Mouse (Mus musculus) left cerebral cortex, adult 8-10 months (tissue): Measurements from ENCODE around the gene Mef2c. TPM values are rescaled to one million over a fixed set of nuclear protein-coding genes. Genes with fewer than 3 reads are reported as not detected.
A peak's percentile ranks its signal among the peaks of the same experiment; 100 is the strongest.

Experiments
- DNase-seq, 2 experiments: peaks; one replicate each; pipeline ENCODE4 v3.0.0; 2022; ENCODE audit warnings: low spot score in 2 of 2
- total RNA-seq, 4 experiments: library from RNA; stranded (reverse); gene quantifications; 2 replicates each; pipeline ENCODE4 v1.2.4; 2022

Mef2c gene
- 100 to 1,000 TPM; 548 to 660 (median 570) TPM for total RNA-seq

DNA sequence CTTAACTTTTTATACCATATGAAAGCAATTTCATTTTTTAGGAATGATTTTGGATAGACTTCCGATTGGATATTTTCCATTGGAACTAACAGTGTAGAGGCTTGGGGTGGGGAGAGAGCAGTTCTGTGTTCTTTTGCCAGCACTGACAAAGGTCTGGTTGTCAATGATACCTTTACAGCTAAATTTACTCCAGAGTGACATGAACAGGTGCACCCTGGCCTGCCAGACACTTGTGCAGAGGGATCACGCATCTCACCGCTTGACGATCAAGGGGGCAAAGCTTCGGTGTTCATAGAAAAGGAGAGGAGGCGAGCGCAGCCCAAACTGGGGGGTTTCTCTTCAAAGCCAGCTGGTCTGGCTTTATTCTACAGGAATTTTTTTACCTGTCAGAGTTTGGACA lies at the start of gene Mef2c:
TSS of gene Mef2c (plus strand) at position 116 of the 400 bp plus-strand sequence.
- no peak for DNase-seq

DNA sequence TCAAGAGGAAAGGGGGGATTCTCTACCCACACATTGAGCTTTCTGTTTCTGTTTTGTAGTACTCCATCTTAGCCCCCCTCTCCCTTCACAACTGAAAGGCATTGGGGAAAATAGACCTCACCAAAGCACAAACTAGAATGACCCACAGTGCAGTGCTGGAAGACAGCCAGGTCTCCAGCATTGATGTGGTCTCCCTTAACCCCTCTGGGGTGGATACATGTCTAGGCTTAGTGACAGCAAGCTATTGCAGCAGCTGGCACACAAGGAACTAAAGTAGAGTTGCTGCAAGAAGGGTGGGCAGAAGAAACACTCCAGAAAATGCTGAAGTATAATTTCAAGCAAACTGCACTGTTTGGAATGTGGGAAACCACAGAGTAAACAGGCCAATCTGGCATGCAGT lies 45.1 kb upstream of the Mef2c start:
- DNase-seq: no peak

DNA sequence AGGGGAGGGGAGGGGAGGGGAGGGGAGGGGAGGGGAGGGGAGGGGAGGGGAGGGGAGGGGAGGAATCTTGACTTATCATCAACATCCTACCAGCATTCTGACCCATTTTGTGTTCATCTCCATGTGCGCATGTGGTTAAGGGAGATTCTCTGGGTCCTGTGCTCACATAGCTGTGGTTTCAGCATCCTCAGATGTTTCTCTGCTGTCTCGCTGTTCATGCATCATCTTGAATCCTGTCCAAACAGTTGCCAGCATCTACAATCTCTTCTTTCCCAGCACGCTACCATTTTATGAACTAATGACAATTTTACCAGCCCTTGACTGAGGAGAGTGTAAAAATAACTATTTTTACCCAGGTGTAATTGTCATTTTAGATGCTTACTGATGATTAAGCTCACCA lies 44.2 kb upstream of the Mef2c start:
- DNase-seq: no peak

GRCm38 (mm10) chr13:83460620-83461019 lies 43.2 kb upstream of the Mef2c start:
- no peak for DNase-seq

DNA sequence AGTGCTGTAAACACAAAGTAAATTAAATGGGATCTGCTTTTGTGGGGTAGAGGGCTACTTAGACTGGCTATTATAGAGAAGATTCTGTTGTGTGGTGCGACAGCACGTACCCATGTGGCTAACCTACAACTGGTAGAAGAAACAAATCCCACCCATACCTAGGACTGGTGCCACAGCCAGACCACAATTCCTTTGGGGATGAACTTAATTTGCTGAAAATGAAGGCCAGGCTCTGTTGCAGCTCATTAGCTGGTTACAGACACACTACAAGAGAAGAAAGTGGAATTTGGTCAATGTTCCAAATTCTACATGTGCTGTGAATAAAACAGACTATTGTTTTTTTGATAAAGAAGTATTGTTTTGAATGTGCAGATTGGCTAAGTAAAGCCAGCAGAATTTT lies 42.3 kb upstream of the Mef2c start:
- no peak for DNase-seq

GRCm38 (mm10) chr13:83466756-83467155 lies 37.1 kb upstream of the Mef2c start:
- DNase-seq: no peak

GRCm38 (mm10) chr13:83468794-83469193 lies 35.0 kb upstream of the Mef2c start:
- no peak for DNase-seq

DNA sequence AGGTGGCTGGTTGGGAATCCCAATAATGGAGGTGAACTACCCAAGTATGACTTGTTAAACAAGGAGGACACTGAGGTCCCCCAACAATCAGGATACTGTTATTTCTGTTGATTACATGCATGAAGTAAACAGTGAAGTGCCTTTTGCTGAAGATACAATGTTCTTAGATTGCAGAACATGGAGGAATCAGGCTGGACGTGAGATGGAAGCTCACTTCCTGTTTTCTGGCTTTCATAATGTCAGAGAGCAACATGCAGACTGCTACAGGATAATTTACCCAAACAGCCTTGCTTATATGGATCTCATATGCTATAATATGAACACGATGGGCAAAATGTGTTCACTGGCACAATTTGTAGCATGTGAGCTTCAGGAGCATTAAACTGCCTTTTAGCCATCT lies 30.1 kb upstream of the Mef2c start:
- DNase-seq: no peak

- DNase-seq: no peak
These were observed 23.4 kb upstream of the Mef2c start for GRCm38 (mm10) chr13:83480388-83480787.

DNA sequence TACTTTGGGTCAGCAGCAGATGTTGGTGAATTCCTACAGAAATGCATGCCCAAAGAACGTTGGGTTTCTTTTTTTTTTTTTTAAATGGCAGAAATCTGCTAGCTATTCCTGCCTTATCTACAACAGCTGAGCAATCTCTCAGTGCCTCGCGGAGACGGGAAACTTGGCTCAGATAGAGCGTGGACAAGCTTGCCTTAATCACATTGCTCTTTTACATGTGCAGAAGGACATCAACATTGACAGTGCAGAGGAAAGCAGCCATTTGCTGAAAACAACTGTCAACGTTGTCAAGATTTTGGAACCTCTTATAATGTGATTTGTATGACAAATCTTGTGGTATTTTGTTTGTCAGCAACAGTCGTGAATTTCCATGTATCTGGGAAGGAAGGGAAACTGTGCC lies 22.5 kb upstream of the Mef2c start:
- DNase-seq: peak in 1 of 2 experiments; percentile 25

DNA sequence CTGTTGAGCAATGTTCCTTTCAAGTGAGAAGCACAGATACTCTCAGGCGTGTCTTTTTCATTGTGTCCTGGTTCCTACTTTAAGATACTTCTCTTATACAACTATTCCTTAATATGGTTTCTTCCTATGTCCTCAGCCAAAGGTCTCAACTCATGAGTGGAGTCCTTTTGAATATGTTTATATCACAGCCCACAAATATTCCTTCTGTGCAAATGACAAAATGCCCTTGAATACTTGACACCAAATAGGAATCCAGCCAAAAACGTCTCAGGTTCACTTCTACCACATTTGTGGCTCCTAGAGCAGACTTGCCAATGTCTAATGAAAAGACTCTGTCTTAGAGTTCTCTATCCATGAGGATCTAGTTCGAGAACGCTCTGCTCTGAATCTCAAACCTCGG lies 21.7 kb upstream of the Mef2c start:
- no peak for DNase-seq

- DNase-seq: no peak
These were observed 19.6 kb upstream of the Mef2c start for GRCm38 (mm10) chr13:83484215-83484614.

DNA sequence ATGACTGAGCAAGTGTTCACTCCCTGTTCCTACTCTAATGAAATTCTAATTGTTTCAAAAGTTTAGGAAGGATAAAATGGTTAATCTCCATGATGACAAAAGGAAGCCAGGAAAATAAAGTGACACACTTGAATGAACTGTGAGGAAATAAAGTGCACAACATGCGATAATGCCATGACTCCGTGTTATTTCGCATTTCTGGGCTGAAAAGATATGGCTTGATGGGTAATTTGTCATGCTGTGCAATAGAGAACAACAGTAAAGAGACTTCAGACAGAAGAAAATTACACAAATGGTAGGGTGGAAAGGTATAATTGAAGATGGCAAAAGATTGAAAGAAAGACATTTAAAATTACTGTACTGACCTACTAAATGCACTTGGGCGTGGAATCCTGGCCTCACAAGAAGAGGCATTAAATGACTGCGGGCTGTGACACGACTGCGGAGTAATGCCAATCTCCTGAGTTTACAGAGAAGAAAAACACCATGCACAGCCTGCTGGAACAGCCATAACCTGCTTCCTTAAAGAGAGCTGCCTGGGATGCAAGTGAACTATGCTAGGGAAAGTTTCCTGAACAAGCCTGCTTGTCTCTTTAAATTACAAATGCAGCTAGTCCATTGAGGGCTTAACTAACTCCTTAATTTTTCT lies 19.0 kb upstream of the Mef2c start:
- no peak for DNase-seq

DNA sequence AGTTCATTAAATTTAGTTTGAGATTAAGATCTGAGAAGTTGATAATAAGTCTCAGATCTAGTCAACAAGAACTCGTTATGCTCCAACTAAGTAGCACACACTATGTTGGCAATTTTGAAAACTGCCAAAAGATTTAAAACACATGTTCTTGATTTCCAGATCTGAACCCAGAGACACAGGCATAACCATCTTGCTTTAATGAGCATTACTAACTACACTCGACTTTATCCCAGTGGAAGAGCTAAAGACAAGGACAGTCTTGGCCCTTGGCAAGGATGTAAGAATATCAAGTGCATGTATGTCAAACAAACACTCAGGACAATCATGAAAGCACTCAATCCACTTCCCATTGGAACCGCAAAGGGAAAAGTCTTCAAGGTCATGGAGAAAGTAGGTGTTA lies 11.8 kb upstream of the Mef2c start:
- no peak for DNase-seq

- no peak for DNase-seq
These were observed 6.1 kb upstream of the Mef2c start for GRCm38 (mm10) chr13:83497708-83498107.

DNA sequence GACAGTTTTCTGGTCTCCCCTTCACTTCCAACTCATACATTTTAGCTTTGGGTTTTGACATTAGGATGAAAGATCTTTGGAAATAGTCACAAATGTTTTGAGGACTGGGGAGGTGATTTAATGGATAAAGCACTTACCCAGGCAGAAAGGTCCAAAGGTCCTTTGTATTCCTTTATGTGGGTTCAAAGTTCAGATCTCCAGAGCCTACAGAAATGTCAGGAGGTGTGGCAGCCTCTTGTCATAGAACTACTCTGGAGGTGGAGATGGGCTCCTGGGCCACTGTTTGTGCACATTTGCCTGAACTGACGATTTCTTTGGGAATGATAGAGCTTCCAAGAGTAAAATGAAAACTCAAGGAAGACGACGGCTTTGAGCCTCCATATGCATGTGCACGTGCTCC lies 4.3 kb upstream of the Mef2c start:
- no peak for DNase-seq

DNA sequence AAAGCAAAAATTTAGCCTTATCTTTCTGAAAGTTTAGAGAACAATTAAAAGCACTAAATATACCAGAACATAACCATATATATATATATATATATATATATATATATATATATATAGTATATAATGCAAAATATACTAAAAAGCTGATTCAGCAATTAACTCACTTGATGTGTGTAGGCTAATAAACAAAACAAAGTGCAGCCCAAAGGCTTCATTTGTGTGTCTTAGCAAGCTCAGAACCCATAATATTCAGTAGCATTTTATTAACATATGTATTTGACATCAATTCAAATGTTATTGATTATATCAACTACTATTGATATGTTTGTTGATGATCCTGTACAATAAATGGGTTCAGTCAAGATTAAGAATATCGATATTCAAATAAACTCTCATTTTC lies 3.9 kb downstream of the Mef2c start:
- DNase-seq: no peak

DNA sequence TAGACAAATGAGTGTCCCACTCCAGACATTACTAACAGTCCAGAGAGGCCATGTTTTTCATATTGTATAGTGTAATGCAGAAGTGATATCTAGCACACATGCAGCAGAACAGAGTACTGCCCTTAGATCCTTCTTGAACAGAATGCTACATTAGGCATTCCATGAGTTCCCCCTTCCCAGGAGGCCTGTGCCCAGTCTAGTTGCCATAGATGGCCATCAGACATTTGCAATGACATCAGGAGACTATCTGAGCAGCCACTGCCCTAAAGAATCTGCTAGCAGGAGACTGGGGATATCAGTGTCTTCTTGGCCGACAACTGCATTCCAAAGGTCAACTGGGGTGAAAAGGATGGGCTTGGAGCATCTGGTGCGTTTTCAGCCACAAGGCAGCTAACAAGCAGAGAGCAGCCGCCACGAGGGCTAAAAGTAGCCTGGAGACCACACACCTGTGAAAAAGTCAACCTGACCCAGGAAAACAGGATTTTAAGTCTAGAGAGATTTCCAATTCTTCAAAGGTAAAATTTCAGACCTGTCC lies 11.2 kb downstream of the Mef2c start:
- no peak for DNase-seq

DNA sequence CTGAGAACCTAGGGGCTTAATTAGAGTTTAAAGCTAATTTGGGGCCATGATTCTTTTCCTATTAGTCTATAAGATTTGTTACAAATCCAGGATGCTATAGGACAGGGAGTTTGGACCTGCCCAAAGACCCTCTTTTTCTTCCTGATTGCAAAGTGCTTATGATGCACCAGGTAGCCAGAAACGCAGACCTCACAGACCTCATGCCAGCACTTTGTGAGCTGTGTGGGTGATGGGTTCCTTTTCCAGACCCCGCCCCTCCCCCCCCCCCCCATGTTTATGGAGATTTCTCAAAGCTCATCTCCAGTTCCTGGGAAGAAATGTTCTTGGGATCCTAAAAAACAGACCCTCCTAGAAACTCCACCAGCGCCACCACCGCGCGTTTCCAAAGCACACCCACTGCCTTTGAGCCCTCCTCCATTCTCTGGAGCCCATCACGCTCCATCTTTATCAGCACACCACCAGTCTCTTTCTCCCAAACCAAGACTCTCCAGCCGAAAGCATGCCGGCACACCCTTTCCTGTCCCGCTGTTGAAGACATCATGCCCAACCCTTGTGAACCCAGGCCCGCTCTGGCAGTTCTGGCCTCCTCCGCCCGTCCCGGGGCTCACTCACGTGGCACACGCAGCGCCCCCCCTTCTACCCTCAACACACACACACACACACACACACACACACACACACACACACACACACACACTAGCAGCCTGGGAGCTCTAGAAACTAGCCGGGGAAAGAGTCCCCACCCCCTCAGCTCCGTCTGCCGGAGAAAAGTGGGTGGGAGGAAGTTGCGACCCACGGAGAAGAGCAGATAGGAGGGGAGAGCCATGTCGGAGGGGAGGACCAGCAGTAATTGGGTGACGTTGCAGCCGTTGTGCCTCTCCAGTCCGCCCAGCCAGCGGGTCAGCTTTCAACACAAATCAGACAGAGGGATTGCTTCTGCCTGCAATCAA lies 14.1 kb downstream of the Mef2c start:
- DNase-seq: peak in 1 of 2 experiments; percentile 86

DNA sequence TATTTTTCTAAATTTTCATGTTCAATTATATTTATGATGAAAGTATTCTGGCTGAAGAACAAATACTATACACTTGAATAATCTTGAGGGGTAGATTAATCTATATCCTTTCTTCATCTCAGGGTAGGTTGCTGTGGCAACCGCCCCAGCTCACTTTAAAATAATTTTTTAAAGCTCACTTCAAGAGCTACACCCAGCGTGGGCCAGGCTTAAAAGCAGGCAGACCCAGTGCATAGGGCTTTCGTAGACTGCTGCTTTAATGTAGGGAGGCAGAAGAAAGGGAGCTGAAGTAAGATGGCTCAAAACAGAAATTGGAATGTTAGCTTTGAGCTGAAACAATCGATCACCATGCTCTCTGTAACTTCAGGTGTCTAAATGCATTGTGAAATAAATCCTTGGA lies 17.0 kb downstream of the Mef2c start:
- DNase-seq: no peak

GRCm38 (mm10) chr13:83523232-83523969 lies 19.6 kb downstream of the Mef2c start:
- peak in 1 of 2 experiments; percentile 58 for DNase-seq
